Mouse (Mus musculus) heart, adult 11 months (tissue): ENCODE results near the gene Smoc2.
A peak's percentile ranks its signal among the peaks of the same experiment; 100 is the strongest.

Experiments
- DNase-seq: peaks from one replicate; pipeline ENCODE4 v3.0.0; 2022

Smoc2 gene

DNA sequence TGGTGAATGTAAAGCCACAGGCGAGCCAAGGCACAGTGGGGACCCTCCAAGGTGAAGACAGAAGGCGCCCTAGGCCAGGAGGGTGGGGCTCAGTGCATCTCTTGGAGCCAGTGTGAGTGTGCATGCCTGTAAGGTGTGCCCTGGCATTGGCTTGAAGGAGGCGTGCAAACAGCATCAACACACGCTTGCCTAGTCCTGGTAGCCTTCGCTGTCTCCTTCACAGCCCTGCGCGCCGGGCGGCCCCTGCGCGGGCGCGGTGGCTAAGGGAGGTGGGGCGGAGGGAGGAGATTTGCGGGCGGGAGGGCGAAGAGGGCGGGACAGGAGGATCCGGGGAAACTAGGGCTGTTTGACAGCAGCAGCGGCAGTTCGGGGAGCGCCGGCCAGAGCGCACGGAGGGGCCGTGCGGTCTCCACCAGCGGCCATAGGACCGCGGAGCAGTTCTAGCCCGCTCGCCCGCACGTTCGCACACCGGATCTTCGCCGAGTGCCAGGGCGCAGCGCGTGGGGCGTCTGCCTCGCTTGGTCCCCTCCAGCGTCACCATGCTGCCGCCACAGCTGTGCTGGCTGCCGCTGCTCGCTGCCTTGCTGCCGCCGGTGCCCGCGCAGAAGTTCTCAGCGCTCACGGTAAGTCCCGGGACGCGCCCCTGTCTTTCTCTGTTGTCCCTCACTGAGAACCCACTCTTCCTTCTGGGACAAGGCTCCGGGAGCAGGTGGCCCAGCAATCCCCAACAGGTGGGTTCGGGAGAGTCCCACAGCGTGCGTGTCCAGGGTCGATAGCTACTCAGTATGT lies at the start of gene Smoc2:
Gene Smoc2 (plus strand): TSS at position 330 of the 789 bp plus-strand sequence.
- peak; percentile 97 for DNase-seq

DNA sequence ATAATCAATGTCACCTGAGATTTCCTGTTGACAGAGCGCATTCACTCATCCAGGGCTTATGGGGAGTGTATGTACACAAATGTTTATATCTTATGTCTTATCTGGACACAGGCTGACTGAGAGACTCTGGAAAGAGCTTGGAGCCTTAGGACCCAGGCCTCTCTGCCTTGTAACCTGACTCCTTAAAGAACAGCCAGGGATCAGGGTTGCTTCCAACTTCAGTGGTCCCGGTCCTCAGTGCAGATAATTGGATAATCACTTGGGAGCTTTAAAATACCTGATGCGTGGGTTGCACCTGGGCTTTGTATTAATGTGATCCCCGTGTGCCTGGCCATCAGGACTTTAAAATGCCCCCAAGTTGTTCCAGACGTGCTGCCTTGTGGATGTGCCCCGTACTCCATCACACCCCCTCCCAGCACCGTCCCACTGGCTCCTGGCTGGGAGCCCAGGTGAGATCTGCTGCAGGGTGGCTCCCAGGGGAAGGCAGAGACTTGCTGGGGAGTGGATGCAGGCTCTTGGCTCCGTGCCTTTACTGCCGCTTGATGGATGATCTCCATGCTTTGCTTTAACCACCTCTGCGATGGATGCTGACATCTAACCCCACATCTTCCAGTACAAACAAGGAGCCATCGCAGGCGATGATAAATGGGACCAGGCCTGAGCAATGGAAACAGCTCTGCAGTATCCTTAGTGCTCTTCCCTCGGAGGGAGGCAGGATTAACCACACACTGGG lies 48.4 kb upstream of the Smoc2 start:
- DNase-seq: peak; percentile 90

DNA sequence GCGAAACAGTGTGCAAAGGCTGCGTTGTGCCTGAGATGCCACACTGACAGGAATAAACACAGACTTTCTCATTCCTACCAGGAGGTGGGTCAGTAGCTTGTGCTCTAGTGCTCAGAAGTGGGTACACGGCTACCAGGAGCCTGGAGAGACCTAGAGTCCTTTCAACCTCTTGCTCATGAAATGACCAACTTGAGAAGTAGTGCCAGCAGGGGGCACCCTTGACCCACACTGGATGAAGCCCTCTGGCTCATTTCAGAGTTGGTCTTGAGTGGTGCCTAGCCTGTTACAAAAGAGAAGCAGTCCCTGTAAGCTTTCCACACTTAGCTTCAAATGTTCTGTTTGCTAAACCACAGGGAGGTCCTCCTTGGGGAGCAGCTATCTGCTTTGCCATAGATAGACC lies 46.7 kb upstream of the Smoc2 start:
- DNase-seq: peak; percentile 93

DNA sequence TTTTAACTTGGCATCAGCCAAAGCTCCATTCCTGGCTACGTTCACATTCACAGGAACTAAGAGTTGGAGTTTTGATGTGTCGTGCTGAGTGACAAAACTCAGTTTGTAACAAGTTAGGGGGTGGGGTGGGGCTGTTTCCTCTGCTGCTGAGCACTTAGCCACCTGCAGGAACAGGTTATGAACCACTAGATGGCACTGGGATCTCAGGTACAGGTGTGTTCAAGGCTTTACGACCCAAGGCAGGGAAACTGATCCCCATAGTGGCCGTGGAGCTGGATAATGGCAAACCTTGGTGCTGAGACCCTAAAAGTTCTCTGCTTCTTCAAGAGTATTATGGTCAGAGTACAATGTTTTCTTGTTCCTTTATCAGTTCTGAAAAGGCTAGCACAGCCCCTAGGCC lies 45.6 kb upstream of the Smoc2 start:
- no peak for DNase-seq

DNA sequence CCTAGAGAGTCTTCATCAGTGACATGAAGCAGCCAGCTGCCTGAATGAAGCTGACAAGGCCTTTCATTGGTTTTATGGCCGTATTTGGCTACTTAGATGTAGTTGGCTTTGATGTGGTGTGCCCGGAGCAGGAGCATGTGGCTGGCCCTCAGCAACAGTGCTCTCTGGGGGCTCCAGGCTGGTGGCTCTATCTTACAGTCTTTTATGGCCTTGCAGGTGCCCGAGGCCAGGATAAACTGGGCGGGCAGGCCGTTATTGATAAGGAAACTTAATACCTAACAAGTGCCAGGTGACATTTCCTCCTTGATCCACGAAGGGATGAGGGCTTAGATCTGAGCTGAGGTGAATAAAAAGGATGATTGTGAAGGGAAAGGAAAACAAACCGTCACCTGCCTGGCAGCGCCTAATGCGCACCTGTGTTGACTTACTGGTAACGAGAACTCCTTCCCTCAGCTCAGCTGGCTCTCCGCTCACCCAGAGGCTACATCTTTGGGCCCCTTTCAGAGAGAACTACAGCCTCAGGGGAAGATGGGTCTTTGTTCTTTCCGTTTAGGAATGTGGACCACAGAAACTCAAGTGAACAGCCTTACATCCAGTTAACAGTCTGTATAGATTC lies 44.4 kb upstream of the Smoc2 start:
- no peak for DNase-seq

DNA sequence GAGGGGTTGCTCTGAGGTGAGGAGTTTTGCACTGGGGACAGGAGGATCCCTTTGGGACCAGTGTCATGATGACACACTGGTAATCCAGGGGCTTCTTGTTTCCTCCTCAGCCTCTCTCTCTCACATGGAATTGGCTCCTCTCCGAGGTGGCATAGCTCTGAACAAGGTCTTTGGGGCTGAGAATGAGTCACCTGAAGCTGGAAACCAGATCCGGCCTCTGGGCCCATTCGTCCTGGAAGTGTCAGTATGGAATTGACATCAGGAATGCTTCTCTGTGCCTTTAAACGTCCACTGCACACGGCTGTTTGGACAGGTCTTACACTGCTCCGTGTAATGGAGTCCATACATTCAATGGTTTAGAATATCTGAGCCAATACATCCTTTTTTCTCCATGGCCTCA lies 42.2 kb upstream of the Smoc2 start:
- DNase-seq: no peak

DNA sequence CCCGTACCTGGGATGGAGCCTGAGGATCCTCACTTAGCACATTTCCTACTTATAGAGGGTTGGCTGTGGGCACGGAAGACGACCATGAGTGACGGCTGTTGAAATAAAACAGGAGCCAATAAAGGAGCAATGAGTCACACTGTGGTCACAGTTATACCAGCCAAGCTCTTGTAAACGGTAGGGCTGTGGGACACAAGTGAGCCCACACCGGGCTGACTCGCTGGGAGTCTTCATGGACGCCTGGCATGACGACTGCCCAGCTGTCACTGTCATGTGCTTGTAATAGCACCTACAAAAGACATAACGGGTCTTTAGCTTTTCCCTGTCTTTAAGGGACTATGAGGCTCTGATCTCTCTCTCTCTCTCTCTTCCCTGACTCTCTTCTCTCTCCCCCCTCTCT lies 39.3 kb upstream of the Smoc2 start:
- DNase-seq: no peak

DNA sequence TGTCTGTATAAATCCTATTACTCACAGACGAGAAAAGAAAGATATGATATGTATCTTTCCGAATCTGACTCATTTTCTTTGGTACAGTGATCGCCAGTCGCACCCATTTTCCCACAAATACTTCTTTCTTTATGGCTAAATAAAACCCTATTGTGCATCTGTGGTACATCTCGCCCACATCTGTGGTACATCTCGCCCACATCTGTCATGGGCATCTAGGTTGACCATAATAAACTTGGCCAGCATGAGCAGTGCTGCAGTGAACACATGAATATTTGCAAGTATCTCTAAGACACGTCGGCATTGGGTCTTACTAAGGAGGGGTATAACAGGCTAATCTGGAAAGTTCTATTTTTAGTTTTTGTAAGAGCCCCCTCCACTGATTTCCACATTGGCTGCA lies 36.7 kb upstream of the Smoc2 start:
- DNase-seq: no peak

DNA sequence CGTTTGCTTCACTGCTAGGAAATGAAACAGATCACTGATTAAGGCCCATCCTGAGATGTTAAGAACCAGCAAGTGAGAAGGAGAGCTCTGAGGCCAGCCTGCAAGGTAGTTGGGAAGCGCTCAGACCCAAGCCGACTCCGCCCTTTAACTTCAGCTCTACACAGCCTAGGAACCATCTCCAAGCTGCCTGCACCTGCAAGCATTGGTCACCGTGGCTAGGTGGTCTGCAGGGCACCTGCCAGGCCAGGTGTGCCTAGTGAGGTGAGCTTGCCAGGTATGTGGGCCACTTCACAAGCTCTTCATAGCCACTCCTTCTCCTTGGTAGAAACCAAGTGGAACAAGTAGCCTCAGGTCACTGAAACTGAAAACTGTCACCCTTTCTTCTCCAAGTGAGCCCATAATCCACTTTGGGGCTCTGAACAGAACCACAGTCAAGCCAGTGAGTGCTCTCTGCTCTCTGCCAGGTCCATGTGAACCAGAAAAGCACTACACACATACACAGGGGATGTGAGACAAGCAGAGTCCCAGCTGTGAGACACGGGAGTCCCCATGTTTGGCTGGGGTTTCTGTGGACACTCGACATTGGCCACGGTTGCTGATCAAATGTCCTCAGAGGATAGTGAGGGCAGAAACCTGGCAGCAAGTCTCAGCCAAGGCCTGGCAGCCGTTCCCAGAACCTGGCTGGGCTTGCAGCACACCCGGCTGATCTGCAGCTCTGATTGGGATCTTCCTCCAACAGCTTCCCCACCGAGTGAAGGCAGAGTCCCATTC lies 34.9 kb upstream of the Smoc2 start:
- DNase-seq: peak; percentile 98

DNA sequence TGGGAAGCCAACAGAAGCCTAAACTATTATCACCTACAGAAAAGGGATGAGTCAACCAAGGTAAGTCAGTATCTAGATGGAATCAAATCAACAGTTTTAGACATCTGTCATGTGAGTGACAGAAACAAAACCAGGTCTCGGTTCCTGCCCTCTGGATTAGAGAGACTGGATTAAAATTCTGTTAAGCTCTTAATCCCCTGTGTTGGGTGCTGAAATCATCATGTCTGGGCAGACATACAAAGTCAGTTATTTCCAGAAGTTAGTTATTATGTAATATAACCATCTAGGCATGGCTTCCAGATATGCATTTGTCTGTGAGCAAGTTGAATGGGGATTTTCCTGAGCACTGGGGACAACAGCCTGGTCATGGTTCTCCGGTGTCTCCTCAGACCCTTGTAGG lies 33.0 kb upstream of the Smoc2 start:
- DNase-seq: no peak

DNA sequence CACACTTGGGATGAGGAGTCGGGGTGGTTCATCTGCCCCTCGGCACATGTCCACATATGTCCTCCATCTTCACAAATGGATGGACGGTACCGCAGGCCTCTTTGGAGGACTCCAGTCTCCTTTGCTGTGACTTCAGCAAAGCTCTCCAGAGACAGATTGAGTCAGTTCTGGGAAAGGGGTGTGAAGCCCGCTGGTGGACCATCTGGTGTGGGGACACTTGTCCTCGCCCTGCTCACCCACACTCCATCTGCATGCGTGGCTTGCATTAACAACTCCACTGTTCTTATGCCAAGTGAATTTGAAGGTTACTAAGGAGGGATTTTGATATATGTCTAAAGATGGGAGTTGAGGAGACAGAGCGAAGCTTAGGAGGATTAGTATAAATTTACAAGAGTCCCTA lies 31.4 kb upstream of the Smoc2 start:
- no peak for DNase-seq

DNA sequence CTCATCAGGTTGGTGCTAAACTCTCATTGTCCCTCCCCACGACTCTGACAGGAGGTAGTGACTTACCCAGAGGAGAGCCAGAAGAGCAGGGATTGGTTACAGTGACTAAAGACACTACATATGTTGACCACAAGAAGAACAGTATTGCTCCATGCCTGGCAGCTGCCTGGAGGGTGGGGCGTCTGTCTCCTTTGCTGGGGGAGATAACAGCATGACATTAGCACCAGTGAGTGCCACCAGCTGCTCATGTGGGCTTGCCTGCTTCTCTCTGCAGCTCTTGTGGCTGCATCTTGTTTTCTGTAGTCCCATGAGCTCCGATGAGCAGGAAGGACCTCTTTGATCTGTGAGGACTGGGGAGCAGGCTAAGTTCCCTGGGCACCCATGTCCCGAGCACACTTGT lies 29.7 kb upstream of the Smoc2 start:
- peak; percentile 97 for DNase-seq

DNA sequence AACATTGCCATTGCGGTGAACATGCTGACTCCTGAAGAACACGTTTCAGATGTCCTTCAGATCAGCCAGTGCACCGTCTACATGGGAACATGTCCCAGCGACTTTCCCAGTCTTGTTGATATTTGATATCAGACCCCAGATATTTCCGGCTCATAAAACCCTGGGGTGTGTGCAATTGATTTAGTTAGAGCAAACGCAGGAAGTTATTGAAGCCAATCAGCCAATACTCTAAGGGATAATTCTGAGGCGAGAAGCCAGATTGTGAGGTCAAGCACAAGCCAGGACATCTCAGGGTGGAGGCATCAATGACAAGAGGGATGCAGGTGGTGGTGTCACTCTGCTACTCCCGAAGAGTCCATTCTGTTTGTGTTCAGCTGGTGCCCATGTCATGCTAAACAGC lies 28.9 kb upstream of the Smoc2 start:
- peak; percentile 95 for DNase-seq

DNA sequence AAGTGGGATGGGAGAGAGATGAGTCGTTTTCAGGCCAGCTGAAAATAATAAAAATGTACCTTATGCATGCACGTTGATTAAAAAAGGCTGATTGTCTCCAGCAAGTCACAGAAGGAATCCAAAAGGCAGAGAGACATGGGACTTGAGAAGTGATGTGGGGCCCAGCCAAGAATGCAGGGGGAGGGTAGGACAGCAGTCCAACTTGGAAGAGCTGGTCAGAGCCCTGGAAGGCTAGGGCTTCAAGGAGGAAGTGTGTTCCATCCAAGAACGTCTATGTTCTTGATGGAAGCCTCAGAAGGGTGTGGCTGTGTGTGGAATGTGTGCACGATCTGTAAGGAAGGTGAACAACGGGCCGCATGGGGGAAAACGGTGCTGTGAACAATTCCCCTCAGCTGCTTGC lies 26.9 kb upstream of the Smoc2 start:
- DNase-seq: peak; percentile 97

DNA sequence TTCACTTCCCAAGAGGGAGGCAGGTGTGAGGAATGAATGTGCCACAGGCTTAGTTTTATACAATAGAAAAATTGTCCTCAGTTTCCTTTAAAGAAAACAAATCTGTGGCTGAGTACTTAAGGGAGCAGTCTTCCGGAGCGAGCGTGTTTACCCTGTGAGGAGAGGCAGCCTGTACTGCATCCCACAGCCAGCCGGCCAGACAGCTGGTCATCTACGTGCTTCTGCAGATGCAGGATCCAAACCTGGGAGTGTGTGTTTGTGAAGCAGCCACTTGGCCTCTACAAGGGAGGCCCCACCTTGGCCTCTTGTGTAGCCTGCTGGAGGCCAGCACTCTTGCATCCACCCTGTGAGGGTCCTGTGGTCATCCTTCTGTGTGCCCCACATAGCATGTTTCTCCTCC lies 24.7 kb upstream of the Smoc2 start:
- peak; percentile 96 for DNase-seq

DNA sequence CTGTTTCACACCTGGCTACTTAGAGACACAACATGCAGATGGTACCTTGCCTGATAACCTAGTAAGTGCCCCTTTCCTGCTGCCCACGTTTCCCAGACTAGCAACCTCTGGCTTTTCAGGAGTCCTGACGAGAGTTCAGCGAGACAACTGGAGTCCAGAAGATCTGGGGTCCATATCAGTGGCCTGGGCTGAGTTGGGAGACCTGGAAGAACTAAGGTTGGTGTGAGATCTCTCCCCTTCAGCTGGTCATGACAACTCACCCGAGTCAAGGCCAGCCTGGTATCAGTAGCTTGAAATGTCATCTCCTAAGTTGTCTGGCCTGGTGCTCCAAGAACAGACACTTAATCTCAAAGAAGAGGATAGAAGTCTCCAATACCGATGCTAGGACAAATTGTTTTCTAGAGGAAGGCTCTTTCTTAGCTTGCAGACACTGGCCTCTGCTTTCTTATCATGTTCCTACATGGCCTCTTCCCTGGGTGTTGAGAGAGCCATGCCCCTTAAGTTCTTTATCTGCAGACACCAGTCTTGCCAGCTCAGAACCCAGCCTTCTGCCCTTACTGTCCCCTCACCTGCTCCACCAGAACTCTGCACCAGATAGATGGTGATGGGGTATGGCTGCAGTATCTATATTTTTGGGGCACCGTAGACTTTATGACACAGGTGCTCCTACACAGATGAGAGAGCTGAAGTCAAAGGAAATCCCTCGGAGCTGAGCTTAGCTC lies 21.3 kb upstream of the Smoc2 start:
- no peak for DNase-seq

DNA sequence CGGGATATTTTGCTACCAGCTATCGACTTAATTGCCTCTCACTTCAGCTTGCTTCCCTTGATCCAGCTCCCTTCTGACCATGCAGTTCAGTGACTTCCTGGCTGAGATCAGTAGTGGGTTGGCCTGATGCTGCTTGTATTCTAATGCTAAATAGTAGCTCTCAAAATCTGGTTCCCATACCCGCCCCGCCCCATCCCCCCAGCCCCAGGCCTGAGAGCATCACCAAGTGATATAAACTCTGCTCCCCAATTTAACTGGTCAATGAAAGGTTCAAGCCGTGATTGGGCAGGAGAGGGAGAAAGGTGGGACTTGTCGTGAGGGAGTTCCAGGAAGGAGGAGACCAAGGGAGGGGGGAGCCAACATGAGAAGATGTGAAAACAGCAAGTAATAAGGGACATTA lies 20.4 kb upstream of the Smoc2 start:
- no peak for DNase-seq

DNA sequence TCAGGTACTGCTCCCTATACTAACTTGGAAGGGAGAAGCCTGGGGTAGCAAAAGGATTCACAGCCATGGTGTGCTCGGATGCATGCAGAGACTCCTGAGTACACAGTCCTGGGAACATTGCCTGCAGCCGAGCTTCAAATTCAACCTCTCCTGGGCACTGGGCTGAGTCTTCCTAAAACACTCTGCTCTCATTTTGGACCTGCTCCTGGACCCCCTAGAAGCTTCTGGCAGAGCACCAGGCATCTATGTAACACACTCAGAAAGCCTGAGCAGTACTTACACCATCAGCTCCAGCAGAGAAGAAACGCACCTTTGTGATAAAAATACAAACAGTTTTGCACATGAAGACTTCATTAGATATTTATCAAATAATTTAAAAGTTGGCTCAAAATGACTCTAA lies 18.3 kb upstream of the Smoc2 start:
- no peak for DNase-seq

DNA sequence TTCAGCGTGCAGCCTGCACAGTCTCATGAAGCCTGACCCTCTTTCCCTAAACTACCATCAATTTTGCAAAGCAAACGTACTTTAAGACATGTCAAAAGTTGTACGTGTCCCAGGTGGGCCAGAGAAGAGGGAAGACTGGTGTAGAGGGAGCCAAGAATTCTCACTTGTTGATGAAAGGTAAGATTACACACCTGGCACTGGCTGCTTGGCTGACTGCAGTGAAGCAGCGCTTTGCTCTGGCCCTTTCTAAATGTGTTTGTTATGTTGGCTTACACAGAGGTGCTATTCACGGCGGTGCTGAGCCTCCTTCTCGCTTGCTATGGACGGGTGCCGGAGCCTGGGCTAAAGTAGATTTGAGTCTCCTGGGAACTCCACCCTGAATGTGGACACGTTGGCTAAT lies 17.1 kb upstream of the Smoc2 start:
- DNase-seq: no peak

DNA sequence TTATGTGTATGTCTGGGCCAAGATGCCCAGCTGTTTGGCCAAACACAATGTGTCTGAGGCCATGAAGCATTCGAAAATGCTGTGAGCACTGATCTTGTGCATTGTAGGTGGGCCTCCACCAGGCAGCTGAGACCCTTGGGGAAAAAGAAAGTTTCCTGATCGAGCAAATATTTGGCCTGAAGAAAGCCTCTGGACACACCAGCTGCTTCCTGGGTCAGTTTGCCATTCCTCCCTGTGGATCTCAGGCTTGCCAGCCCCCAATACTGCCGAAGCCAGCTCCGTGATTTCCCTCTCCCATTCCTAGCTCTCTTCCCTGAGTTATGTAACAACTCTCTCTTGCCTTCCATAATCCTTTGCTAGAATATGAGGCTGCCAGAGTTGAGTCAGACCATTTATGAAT lies 11.3 kb upstream of the Smoc2 start:
- peak; percentile 95 for DNase-seq

DNA sequence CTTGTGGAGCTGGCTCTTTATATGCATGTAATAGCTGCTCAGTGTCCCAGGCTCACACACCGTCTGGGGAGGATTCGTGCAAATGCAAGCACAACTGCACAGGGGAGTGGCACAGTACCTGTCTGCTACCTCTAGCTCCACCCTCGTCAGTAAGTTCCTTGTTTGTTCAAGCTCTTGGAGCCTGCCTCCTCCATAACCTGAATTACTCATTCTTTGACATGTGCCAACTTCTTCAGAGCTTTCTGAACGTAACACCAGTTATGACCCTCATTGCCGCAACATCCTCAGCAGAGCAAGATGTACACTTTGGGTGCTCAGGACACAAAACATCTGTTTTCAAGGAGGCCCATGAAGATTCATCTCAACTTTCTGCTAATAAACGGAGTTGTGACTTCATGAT lies 5.9 kb upstream of the Smoc2 start:
- DNase-seq: no peak

DNA sequence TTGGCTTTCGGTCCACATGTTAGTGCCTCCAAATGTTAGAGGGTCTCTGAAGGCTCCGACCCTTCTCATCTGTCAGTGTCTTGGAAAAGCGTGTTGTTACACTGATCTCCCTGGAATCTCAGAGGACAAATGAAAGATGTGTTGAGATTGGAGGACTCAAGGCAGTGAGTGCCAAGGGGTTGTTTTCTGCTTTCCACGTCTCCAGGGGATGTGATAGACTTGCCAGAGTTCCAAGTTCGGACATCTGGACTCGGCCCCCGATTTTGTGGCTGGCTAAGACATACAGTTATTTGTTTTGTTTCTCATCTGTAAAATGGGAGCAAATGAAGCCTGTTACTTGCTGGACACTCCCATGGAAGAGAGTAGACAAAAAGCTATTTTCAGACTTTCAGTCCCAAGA lies 2.0 kb upstream of the Smoc2 start:
- DNase-seq: peak; percentile 94

DNA sequence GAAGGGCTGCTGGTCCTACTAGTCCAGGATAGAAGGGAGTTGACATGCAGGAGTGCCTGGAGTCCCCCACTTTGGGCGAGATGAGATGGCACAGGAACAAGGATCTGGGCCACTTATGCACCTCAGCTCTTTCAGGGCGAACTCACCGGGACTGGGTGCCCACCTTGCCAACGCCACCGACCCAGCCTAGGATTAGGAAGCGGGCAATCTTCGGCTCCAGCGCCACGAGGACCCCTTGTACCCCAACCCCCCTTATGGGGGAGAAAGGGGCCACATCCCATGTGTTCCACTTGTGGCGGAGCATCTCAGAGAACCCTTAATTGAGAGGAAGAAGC lies 627 bp downstream of the Smoc2 start:
- DNase-seq: peak; percentile 93
